Mouse (Mus musculus): ENCODE data around the gene Scgb2b21.

Gene Scgb2b21

DNA sequence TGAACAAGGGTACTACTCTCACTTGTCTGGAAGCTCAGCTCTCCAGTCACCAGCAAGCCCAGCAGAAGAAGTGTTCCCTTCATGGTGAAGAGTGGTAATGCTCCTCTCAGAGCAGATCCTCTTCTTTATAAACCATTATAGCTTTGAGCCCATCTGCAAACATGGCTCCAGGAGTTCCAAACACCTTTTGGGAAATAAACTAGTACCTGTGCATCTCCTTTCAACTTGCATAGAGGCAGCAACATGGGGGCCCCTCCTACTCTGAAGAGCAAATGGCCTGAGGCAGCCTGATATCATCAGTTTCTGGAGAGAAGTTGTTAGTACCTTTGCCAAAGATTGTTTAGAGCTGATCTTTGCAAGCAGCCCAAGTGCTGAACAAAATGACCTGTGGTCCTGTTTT lies at the start of gene Scgb2b21:
Gene Scgb2b21 (minus strand): TSS at position 101 of the 400 bp plus-strand sequence.
- no peak for DNase-seq (ENCODE audit: low read depth, low spot score)

DNA sequence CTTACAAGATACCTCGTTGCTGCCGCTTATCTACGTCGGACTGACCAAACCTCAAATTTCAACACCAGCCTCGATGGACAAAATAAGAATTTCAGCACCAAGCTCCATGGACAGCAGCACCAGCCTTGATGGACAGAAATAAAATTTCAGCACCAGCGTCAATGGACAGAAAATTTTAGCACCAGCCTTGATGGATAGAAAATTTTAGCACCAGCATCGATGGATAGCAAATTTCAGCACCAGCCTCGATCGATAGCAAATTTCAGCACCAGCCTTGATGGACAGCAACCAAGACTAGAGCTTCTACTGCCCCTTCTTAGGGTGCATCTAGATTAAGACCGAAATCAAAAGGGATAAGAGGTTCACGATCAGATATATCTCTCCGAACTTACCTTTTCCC lies 23.2 kb upstream of the Scgb2b21 start:
- DNase-seq (ENCODE audit: low read depth, low spot score): peak; percentile 2

Data from A20 (cell line).